Comparison of ENCODE assay signal across 8 mouse cellular contexts in the genomic region with DNA sequence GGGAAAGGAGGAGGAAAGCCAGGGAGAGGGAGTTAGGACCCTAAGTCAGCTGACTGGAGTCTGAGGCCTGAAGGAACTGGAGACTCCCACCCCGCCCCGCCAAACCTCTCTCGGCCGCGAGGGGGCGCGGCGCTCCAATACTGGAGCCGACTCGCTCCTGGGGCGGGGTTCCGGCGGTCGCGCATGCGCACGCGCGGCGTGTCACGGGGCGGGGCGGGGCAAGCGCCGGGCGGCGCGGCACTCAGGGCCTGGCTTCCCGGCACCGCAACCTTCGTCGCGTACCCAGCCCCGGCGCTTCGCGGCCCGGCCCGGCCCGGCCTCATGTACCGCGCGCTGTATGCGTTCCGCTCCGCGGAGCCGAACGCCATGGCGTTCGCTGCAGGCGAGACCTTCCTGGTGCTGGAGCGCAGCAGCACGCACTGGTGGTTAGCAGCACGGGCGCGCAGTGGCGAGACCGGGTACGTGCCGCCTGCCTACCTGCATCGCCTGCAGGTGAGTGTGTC. TPM values are rescaled to one million over a fixed set of nuclear protein-coding genes. Genes with fewer than 3 reads are reported as not detected.
DNase-seq lines count a peak whose midpoint lies in the region; ATAC-seq and TF ChIP-seq lines count a peak whose summit lies in the region.

TSS of gene Nckipsd (plus strand) at position 206 of the 503 bp plus-strand sequence.

- no peak for TF ChIP-seq POLR2A in testis, adult 2 months (IDR thresholded peaks at IDR 0.05; ENCODE audit: control insufficient read depth, low read depth, low read length)

- in situ Hi-C loops in ES-E14 (cut with MboI; ENCODE audit: low sequenced_read_pairs in 2 of 2, unreplicated experiment in 2 of 2) = no loop called here

- peak within 1 kb of the TSS; percentile 93 for H3K4me2 ChIP-seq in forebrain, embryonic 16.5 days (ENCODE audit: low read length)
- H3K4me2 ChIP-seq in liver, postnatal 0 days (ENCODE audit: low read depth, low read length) = peak within 1 kb of the TSS; percentile 81
- H3K4me2 ChIP-seq in neural tube, embryonic 13.5 days = peak within 1 kb of the TSS; percentile 79

- peak within 1 kb of the TSS; percentile 93 for H3K9ac ChIP-seq in ES-E14 (ENCODE audit: insufficient read depth, low read depth, low read length, poor library complexity, severe bottlenecking)
- peak within 1 kb of the TSS; percentile 94 for H3K9ac ChIP-seq in forebrain, embryonic 16.5 days (replicated peaks; ENCODE audit: low read depth, low read length)
- peak within 1 kb of the TSS; percentile 69 for H3K9ac ChIP-seq in liver, postnatal 0 days (replicated peaks)
- peak within 1 kb of the TSS; percentile 92 for H3K9ac ChIP-seq in neural tube, embryonic 13.5 days

- TF ChIP-seq CTCF in liver, postnatal 0 days (IDR thresholded peaks at IDR 0.05; ENCODE audit: low read depth) = peak; percentile 89
- peak; percentile 70 for TF ChIP-seq CTCF in testis, adult 2 months (IDR thresholded peaks at IDR 0.05; ENCODE audit: control insufficient read depth, insufficient read depth, insufficient replicate concordance, low read depth, low read length)

- no peaks in the 10 kb centered on the region for H3K9me3 ChIP-seq in ES-E14 (ENCODE audit: control insufficient read depth, insufficient read depth, low read depth, low read length)
- H3K9me3 ChIP-seq in forebrain, embryonic 16.5 days (ENCODE audit: control insufficient read depth, low read length) = no peaks in the 10 kb centered on the region
- H3K9me3 ChIP-seq in liver, postnatal 0 days (ENCODE audit: low read length) = no peaks in the 10 kb centered on the region
- no peaks in the 10 kb centered on the region for H3K9me3 ChIP-seq in neural tube, embryonic 13.5 days

- WGBS in forebrain, embryonic 16.5 days = under 1% methylated on average over 59 of the region's 62 CpGs
- under 1% methylated on average over 38 of the region's 62 CpGs for WGBS in liver, postnatal 0 days (ENCODE audit: insufficient replicate concordance)
- WGBS in neural tube, embryonic 13.5 days = under 1% methylated on average over 42 of the region's 62 CpGs

- peak; percentile 81 for DNase-seq in ES-E14 (ENCODE audit: low read depth, low spot score)
- peak; percentile 93 to 99 for DNase-seq in cerebellum, adult 18-20 months
- DNase-seq in heart, postnatal 25 days (ENCODE audit: low spot score) = peak; percentile 85
- DNase-seq in layer of hippocampus, adult 11-12 months (ENCODE audit: low spot score) = peak; percentile 92
- peak; percentile 97 for DNase-seq in liver, postnatal 0 days

- peak; percentile 88 for ATAC-seq in forebrain, embryonic 16.5 days
- ATAC-seq in liver, postnatal 0 days = peak; percentile 85
- peak; percentile 84 for ATAC-seq in neural tube, embryonic 13.5 days (ENCODE audit: low read depth)

- no peak within 1 kb of the TSS for H3K27ac ChIP-seq in ES-E14 (ENCODE audit: insufficient read depth, low read depth, low read length, poor library complexity, severe bottlenecking)
- peak within 1 kb of the TSS; percentile 68; the same call in 1 of the 2 replicates for H3K27ac ChIP-seq in forebrain, embryonic 16.5 days (ENCODE audit: low read length)
- peak within 1 kb of the TSS; percentile 88 for H3K27ac ChIP-seq in liver, postnatal 0 days (ENCODE audit: low read depth)
- peak within 1 kb of the TSS; percentile 76 for H3K27ac ChIP-seq in neural tube, embryonic 13.5 days (replicated peaks)
- H3K27ac ChIP-seq in testis, adult 2 months (ENCODE audit: control insufficient read depth, insufficient read depth, low read depth, low read length) = 0 out of 2 replicates have a peak within 1 kb of the TSS, but pooled peaks have one; percentile 47

- peaks cover 17% of the 10 kb centered on the region for H3K36me3 ChIP-seq in ES-E14 (ENCODE audit: control insufficient read depth, insufficient read depth, low read length, poor library complexity, severe bottlenecking)
- peaks cover 38% of the 10 kb centered on the region for H3K36me3 ChIP-seq in forebrain, embryonic 16.5 days (ENCODE audit: control insufficient read depth, insufficient read depth)
- peaks cover 51% of the 10 kb centered on the region for H3K36me3 ChIP-seq in liver, postnatal 0 days (replicated peaks; ENCODE audit: insufficient read depth, low read length)
- peaks cover 68% of the 10 kb centered on the region for H3K36me3 ChIP-seq in neural tube, embryonic 13.5 days
- H3K36me3 ChIP-seq in testis, adult 2 months (ENCODE audit: control insufficient read depth, insufficient read depth, low read length) = no peaks in the 10 kb centered on the region

- peaks cover 0 to 5% of the 10 kb centered on the region in 2 experiments; a peak in 1 of 4 replicates for H3K4me1 ChIP-seq in ES-E14 (ENCODE audit: control insufficient read depth in 2 of 2, insufficient read depth in 2 of 2, low read length in 2 of 2, poor library complexity in 1 of 2)
- H3K4me1 ChIP-seq in forebrain, embryonic 16.5 days (replicated peaks; ENCODE audit: control insufficient read depth, insufficient read depth, low read length) = peaks cover 17% of the 10 kb centered on the region
- peaks cover 36% of the 10 kb centered on the region for H3K4me1 ChIP-seq in liver, postnatal 0 days (ENCODE audit: insufficient read depth)
- H3K4me1 ChIP-seq in neural tube, embryonic 13.5 days (replicated peaks) = peaks cover 23% of the 10 kb centered on the region
- H3K4me1 ChIP-seq in testis, adult 2 months (ENCODE audit: control insufficient read depth, insufficient read depth, low read length) = peaks cover 13% of the 10 kb centered on the region

- H3K4me3 ChIP-seq in ES-E14 (ENCODE audit: insufficient read depth in 1 of 2, low read depth in 1 of 2, low read length in 2 of 2, poor library complexity in 1 of 2, severe bottlenecking in 1 of 2) = peak within 1 kb of the TSS; percentile 70 to 94
- peak within 1 kb of the TSS; percentile 83 for H3K4me3 ChIP-seq in forebrain, embryonic 16.5 days (replicated peaks; ENCODE audit: low read length)
- peak within 1 kb of the TSS; percentile 52 for H3K4me3 ChIP-seq in liver, postnatal 0 days (ENCODE audit: low read depth, low read length)
- H3K4me3 ChIP-seq in neural tube, embryonic 13.5 days = peak within 1 kb of the TSS; percentile 78
- H3K4me3 ChIP-seq in testis, adult 2 months (ENCODE audit: control insufficient read depth, low read depth, low read length) = peak within 1 kb of the TSS; percentile 94

- intact Hi-C loops in heart, postnatal 25 days (cut with DNase I) = loop anchor here (2.0 to 5.0 kb wide), 3 partner anchors 19 to 129 kb away; partner anchors contain the start of genes Celsr3 and Uqcrc1

- no peak for TF ChIP-seq EP300 in liver, postnatal 0 days (IDR thresholded peaks at IDR 0.05; ENCODE audit: low read depth)

- H3K27me3 ChIP-seq in forebrain, embryonic 16.5 days (replicated peaks; ENCODE audit: control insufficient read depth, insufficient read depth, low read length) = no peaks in the 10 kb centered on the region
- H3K27me3 ChIP-seq in liver, postnatal 0 days (ENCODE audit: insufficient read depth, low read length) = no peaks in the 10 kb centered on the region
- H3K27me3 ChIP-seq in neural tube, embryonic 13.5 days = no peaks in the 10 kb centered on the region
- no peaks in the 10 kb centered on the region for H3K27me3 ChIP-seq in testis, adult 2 months (ENCODE audit: control insufficient read depth, insufficient read depth, low read length)

TF ChIP-seq in ES-E14, 5 proteins besides CTCF, POLR2A, EP300 and RAD21:
- TF ChIP-seq HCFC1 (IDR thresholded peaks at IDR 0.05; ENCODE audit: borderline replicate concordance, insufficient read depth, low read length) (peak; percentile 70; the same call in 1 of the 2 replicates), CHD2 (IDR thresholded peaks at IDR 0.05; ENCODE audit: low read depth, low read length) (no peak), MAFK (IDR thresholded peaks at IDR 0.05; ENCODE audit: insufficient read depth, low read depth, low read length) (no peak), ZNF384 (IDR thresholded peaks at IDR 0.05; ENCODE audit: low read depth, low read length) (no peak), ZC3H11A (IDR thresholded peaks at IDR 0.05; ENCODE audit: borderline replicate concordance, low read depth, low read length) (peak; percentile 44; the same call in 1 of the 2 replicates)

RNA-seq across cellular contexts. Expression of gene Nckipsd, which starts in this region (rescaled TPM):
- total RNA-seq in ES-E14 (2012; rRNA removed) = 17.4 and 20.2 TPM in 2 replicates
- 20.5 and 35.1 TPM in 2 replicates for polyA plus RNA-seq in forebrain, embryonic 16.5 days (2015; fragmentation: Nextera tagmentation; extraction: Ambion mirVana)
- total RNA-seq in heart, postnatal 25 days (2021) = 1 to 10 TPM; 7.9 to 8.3 TPM
- 4.5 TPM in 2 replicates for polyA plus RNA-seq in liver, postnatal 0 days (2015; fragmentation: Nextera tagmentation; extraction: Ambion mirVana)
- 20.7 and 23.9 TPM in 2 replicates for polyA plus RNA-seq in neural tube, embryonic 13.5 days (2015; fragmentation: Nextera tagmentation; extraction: Ambion mirVana)
- 5.6 and 5.9 TPM in 2 replicates for polyA plus RNA-seq in testis, adult 2 months (2012; rRNA removed)
